Mouse (Mus musculus): ENCODE data around the gene Rnf157. TPM values are rescaled to one million over a fixed set of nuclear protein-coding genes. Genes with fewer than 3 reads are reported as not detected.

Rnf157 gene
- 14.6 and 19.9 TPM in 2 replicates for polyA plus RNA-seq (2014; fragmentation: Nextera tagmentation; extraction: Ambion mirVana)

DNA sequence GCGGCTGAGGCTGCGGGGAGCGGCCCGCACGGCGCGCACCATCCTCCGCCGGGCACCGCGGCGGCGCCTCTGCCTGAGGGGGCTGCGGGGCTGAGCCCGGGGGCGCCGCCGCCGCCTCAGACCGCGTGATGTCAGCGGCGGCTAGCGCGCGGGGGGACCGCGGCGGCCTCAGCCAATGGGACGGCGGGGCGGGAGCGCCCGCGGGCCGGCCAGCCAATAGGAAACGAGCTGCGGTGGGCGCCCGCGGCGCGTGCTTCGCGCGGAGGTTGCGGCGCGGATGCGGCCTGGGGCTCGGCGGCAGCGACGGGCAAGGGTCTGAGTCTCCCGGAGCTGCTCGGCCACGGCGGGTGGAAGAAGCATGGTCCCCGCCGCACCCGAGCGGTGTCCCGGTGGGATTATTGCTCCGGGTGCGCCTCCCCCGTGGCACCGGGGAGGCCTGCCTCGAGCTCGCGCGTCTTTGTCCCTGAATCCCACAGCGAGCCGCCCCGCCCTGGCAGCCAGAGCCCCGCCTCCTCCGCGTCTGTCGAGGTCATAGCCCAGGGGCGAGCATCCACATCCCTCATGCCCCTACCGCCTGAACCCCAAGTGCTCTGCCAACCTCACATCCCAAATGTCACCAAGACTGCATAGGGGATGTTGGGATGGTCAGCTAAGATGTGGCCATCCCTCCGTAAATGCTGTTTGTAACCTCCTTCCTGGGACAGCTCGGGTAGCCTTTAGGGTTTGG, at the start of gene Rnf157:
Gene Rnf157, minus strand, starts transcription at position 129 of the 727 bp plus-strand sequence.
- peak within 1 kb of the TSS; percentile 73 for H3K4me3 ChIP-seq (ENCODE audit: low read depth, low read length)
- H3K27ac ChIP-seq (ENCODE audit: low read depth) = peak within 1 kb of the TSS; percentile 71
- peaks cover 33% of the 10 kb centered on the region for H3K4me1 ChIP-seq (replicated peaks; ENCODE audit: control insufficient read depth, insufficient read depth, low read length)
- ATAC-seq (replicated peaks; ENCODE audit: low FRiP score, low TSS enrichment, low read depth) = peak; percentile 93
- WGBS = 2% methylated on average over 66 of the region's 82 CpGs
- peak; percentile 84 for DNase-seq (ENCODE audit: low spot score)
- peak within 1 kb of the TSS; percentile 85 for H3K9ac ChIP-seq (ENCODE audit: low read length)
- H3K9me3 ChIP-seq (ENCODE audit: control insufficient read depth, low read length) = no peaks in the 10 kb centered on the region
- H3K36me3 ChIP-seq (ENCODE audit: control insufficient read depth, insufficient read depth, low read length) = no peaks in the 10 kb centered on the region
- H3K4me2 ChIP-seq (ENCODE audit: low read length) = peak within 1 kb of the TSS; percentile 97
- H3K27me3 ChIP-seq (replicated peaks; ENCODE audit: control insufficient read depth, insufficient read depth, low read length) = no peaks in the 10 kb centered on the region

- no peaks in the 10 kb centered on the region for H3K36me3 ChIP-seq (ENCODE audit: control insufficient read depth, insufficient read depth, low read length)
- no peaks in the 10 kb centered on the region for H3K9me3 ChIP-seq (ENCODE audit: control insufficient read depth, low read length)
- H3K4me1 ChIP-seq (replicated peaks; ENCODE audit: control insufficient read depth, insufficient read depth, low read length) = no peaks in the 10 kb centered on the region
- H3K4me2 ChIP-seq (ENCODE audit: low read length) = no peak overlapping the region
- H3K4me3 ChIP-seq (ENCODE audit: low read depth, low read length) = no peak overlapping the region
- no peak overlapping the region for H3K27ac ChIP-seq (ENCODE audit: low read depth)
- no peaks in the 10 kb centered on the region for H3K27me3 ChIP-seq (replicated peaks; ENCODE audit: control insufficient read depth, insufficient read depth, low read length)
- ATAC-seq (replicated peaks; ENCODE audit: low FRiP score, low TSS enrichment, low read depth) (no peak), DNase-seq (ENCODE audit: low spot score) (no peak)
- H3K9ac ChIP-seq (ENCODE audit: low read length) = no peak overlapping the region
- WGBS = 66% methylated on average over 4 of the region's 4 CpGs
Measured at GRCm38 (mm10) chr11:116459786-116460185, 47.0 kb upstream of the Rnf157 start.

GRCm38 (mm10) chr11:116456234-116456633, 43.4 kb upstream of the Rnf157 start:
- DNase-seq (ENCODE audit: low spot score) = no peak
- no peaks in the 10 kb centered on the region for H3K27me3 ChIP-seq (replicated peaks; ENCODE audit: control insufficient read depth, insufficient read depth, low read length)
- WGBS = 91% methylated on average over 8 of the region's 8 CpGs
- H3K36me3 ChIP-seq (ENCODE audit: control insufficient read depth, insufficient read depth, low read length) = no peaks in the 10 kb centered on the region
- H3K4me2 ChIP-seq (ENCODE audit: low read length) = no peak overlapping the region
- H3K4me3 ChIP-seq (ENCODE audit: low read depth, low read length) = no peak overlapping the region
- H3K9ac ChIP-seq (ENCODE audit: low read length) = no peak overlapping the region
- no peak overlapping the region for H3K27ac ChIP-seq (ENCODE audit: low read depth)
- H3K4me1 ChIP-seq (replicated peaks; ENCODE audit: control insufficient read depth, insufficient read depth, low read length) = no peaks in the 10 kb centered on the region
- ATAC-seq (replicated peaks; ENCODE audit: low FRiP score, low TSS enrichment, low read depth) = no peak
- H3K9me3 ChIP-seq (ENCODE audit: control insufficient read depth, low read length) = no peaks in the 10 kb centered on the region

DNA sequence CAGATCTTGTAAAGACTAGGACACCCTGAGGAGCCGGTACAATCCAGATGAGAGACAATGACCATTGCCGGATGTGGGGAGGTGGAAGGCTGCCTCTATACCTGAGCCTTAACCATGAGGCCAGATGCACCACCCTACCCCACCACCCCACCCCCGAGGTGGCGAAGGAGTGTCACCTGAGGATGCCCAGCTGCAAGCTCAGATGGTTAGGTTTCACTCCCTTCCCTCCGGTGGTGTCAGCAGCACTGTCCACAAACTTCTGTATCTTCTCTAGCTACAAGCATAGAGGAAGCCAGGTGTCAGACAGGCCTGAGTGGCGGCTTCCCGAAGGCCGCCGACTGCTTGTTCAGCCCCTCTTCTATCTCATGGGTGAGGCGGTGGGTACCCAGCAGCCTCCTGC, 41.1 kb upstream of the Rnf157 start:
- no peak for DNase-seq (ENCODE audit: low spot score)
- WGBS = 89% methylated on average over 9 of the region's 10 CpGs
- H3K9ac ChIP-seq (ENCODE audit: low read length) = no peak overlapping the region

GRCm38 (mm10) chr11:116449341-116449740, 36.5 kb upstream of the Rnf157 start:
- no peaks in the 10 kb centered on the region for H3K36me3 ChIP-seq (ENCODE audit: control insufficient read depth, insufficient read depth, low read length)
- H3K4me2 ChIP-seq (ENCODE audit: low read length) = no peak overlapping the region
- H3K9ac ChIP-seq (ENCODE audit: low read length) = no peak overlapping the region
- H3K27ac ChIP-seq (ENCODE audit: low read depth) = no peak overlapping the region
- no peak for DNase-seq (ENCODE audit: low spot score)
- peaks cover 6% of the 10 kb centered on the region; the same call in 1 of the 2 replicates for H3K4me1 ChIP-seq (replicated peaks; ENCODE audit: control insufficient read depth, insufficient read depth, low read length)
- ATAC-seq (replicated peaks; ENCODE audit: low FRiP score, low TSS enrichment, low read depth) = no peak
- WGBS = 97% methylated on average over 3 of the region's 3 CpGs
- no peaks in the 10 kb centered on the region for H3K9me3 ChIP-seq (ENCODE audit: control insufficient read depth, low read length)
- H3K27me3 ChIP-seq (replicated peaks; ENCODE audit: control insufficient read depth, insufficient read depth, low read length) = peaks cover 13% of the 10 kb centered on the region
- H3K4me3 ChIP-seq (ENCODE audit: low read depth, low read length) = no peak overlapping the region

More for the DNA sequence above, 41.1 kb upstream of the Rnf157 start:
- no peak for ATAC-seq (replicated peaks; ENCODE audit: low FRiP score, low TSS enrichment, low read depth)
- Histone ChIP-seq H3K4me1 (replicated peaks; ENCODE audit: control insufficient read depth, insufficient read depth, low read length) (no peaks in the 10 kb centered on the region), H3K27me3 (replicated peaks; ENCODE audit: control insufficient read depth, insufficient read depth, low read length) (no peaks in the 10 kb centered on the region), H3K36me3 (ENCODE audit: control insufficient read depth, insufficient read depth, low read length) (no peaks in the 10 kb centered on the region), H3K9me3 (ENCODE audit: control insufficient read depth, low read length) (no peaks in the 10 kb centered on the region), H3K4me2 (ENCODE audit: low read length) (no peak overlapping the region), H3K4me3 (ENCODE audit: low read depth, low read length) (no peak overlapping the region), H3K27ac (ENCODE audit: low read depth) (no peak overlapping the region)

GRCm38 (mm10) chr11:116447822-116448221, 35.0 kb upstream of the Rnf157 start:
- Histone ChIP-seq H3K4me2 (ENCODE audit: low read length) (no peak overlapping the region), H3K27me3 (replicated peaks; ENCODE audit: control insufficient read depth, insufficient read depth, low read length) (peaks cover 13% of the 10 kb centered on the region), H3K4me1 (replicated peaks; ENCODE audit: control insufficient read depth, insufficient read depth, low read length) (peaks cover 6% of the 10 kb centered on the region; the same call in 1 of the 2 replicates), H3K9me3 (ENCODE audit: control insufficient read depth, low read length) (no peaks in the 10 kb centered on the region), H3K36me3 (ENCODE audit: control insufficient read depth, insufficient read depth, low read length) (no peaks in the 10 kb centered on the region), H3K4me3 (ENCODE audit: low read depth, low read length) (no peak overlapping the region), H3K27ac (ENCODE audit: low read depth) (no peak overlapping the region), H3K9ac (ENCODE audit: low read length) (no peak overlapping the region)
- ATAC-seq (replicated peaks; ENCODE audit: low FRiP score, low TSS enrichment, low read depth) = no peak
- WGBS = 72% methylated on average over 5 of the region's 5 CpGs
- no peak for DNase-seq (ENCODE audit: low spot score)

GRCm38 (mm10) chr11:116446308-116446887, 33.6 kb upstream of the Rnf157 start:
- DNase-seq (ENCODE audit: low spot score) (no peak), ATAC-seq (replicated peaks; ENCODE audit: low FRiP score, low TSS enrichment, low read depth) (peak; percentile 40; the same call in 1 of the 2 replicates)
- Histone ChIP-seq H3K9me3 (ENCODE audit: control insufficient read depth, low read length) (no peaks in the 10 kb centered on the region), H3K4me1 (replicated peaks; ENCODE audit: control insufficient read depth, insufficient read depth, low read length) (peaks cover 6% of the 10 kb centered on the region; the same call in 1 of the 2 replicates), H3K27ac (ENCODE audit: low read depth) (no peak overlapping the region), H3K4me3 (ENCODE audit: low read depth, low read length) (no peak overlapping the region), H3K9ac (ENCODE audit: low read length) (no peak overlapping the region), H3K36me3 (ENCODE audit: control insufficient read depth, insufficient read depth, low read length) (no peaks in the 10 kb centered on the region), H3K27me3 (replicated peaks; ENCODE audit: control insufficient read depth, insufficient read depth, low read length) (peaks cover 13% of the 10 kb centered on the region), H3K4me2 (ENCODE audit: low read length) (peak overlapping the region; percentile 30)
- 19% methylated on average over 19 of the region's 19 CpGs for WGBS

GRCm38 (mm10) chr11:116445596-116446307, 32.9 kb upstream of the Rnf157 start:
- Histone ChIP-seq H3K9me3 (ENCODE audit: control insufficient read depth, low read length) (no peaks in the 10 kb centered on the region), H3K9ac (ENCODE audit: low read length) (no peak overlapping the region), H3K4me1 (replicated peaks; ENCODE audit: control insufficient read depth, insufficient read depth, low read length) (peaks cover 6% of the 10 kb centered on the region; the same call in 1 of the 2 replicates), H3K36me3 (ENCODE audit: control insufficient read depth, insufficient read depth, low read length) (no peaks in the 10 kb centered on the region; the same call in 1 of the 2 replicates), H3K27ac (ENCODE audit: low read depth) (no peak overlapping the region), H3K4me3 (ENCODE audit: low read depth, low read length) (no peak overlapping the region), H3K27me3 (replicated peaks; ENCODE audit: control insufficient read depth, insufficient read depth, low read length) (peaks cover 13% of the 10 kb centered on the region), H3K4me2 (ENCODE audit: low read length) (no peak overlapping the region; the same call in 1 of the 2 replicates)
- peak; percentile 55; the same call in 1 of the 2 replicates for ATAC-seq (replicated peaks; ENCODE audit: low FRiP score, low TSS enrichment, low read depth)
- WGBS = 26% methylated on average over 16 of the region's 16 CpGs
- peak; percentile 100 for DNase-seq (ENCODE audit: low spot score)
